Mouse (Mus musculus): ENCODE measurements at regions not wholly inside any gene's neighbourhood (a gene's known extent, or its start where the extent isn't known, plus 50 kb on each side); places are given as distances from the start of the nearest gene placed in this dataset.
A peak's percentile ranks its signal among the peaks of the same experiment; 100 is the strongest.

- Histone ChIP-seq H3K9me3 (ENCODE audit: control insufficient read depth, low read length) (no peaks in the 10 kb centered on the region), H3K4me1 (replicated peaks; ENCODE audit: control insufficient read depth, insufficient read depth, low read length) (peaks cover 30% of the 10 kb centered on the region), H3K4me3 (replicated peaks; ENCODE audit: low read length) (no peak overlapping the region), H3K27me3 (replicated peaks; ENCODE audit: control insufficient read depth, insufficient read depth, low read length) (no peaks in the 10 kb centered on the region), H3K9ac (replicated peaks; ENCODE audit: low read depth, low read length) (no peak overlapping the region; the same call in 1 of the 2 replicates), H3K4me2 (ENCODE audit: low read length) (peak overlapping the region; percentile 1), H3K27ac (ENCODE audit: low read length) (peak overlapping the region; percentile 85), H3K36me3 (ENCODE audit: control insufficient read depth, insufficient read depth) (no peaks in the 10 kb centered on the region)
- 7% methylated on average over 4 of the region's 4 CpGs for WGBS
- ATAC-seq, result peak; percentile 63
These were observed 162.2 kb downstream of the Cmpk2 start for GRCm38 (mm10) chr12:26631111-26631794.

DNA sequence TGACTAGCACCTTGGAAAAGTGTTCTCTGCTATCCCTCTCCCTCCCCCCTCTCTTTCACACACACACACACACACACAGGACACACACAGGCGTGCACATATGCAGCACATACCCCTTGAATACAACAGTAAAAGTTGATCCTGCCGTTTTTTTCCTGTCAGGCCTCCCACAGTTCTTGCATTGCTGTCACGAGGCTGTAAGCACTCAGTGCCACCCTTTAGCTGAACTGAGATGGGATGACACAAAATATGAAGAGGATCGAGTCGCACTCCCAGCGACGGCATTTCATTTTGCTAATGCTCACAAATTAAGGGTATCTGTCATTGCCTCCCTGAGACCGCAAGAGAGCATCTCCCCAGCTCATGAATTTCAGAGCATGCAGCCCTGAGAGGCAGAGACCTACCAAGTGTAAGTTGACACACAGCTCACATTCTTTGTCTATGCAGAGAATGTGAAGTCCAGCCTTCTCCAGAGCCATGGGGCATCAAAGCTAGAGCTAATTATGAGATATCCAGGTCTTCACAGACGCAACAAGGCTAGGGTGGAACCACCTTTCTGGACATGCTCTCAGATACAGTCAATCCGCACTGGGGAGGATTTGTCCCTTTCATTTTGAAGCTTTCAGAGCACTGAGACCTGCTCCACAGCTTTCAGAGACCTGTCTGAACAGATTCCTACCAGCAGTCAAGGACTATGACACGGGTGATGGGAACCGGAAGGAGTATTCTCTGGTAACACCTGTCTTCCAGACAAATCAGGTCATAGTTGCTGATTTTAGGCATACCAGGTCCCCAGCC is 152.3 kb downstream of the Cmpk2 start:
- WGBS, result 49% methylated on average over 12 of the region's 12 CpGs
- H3K4me2 ChIP-seq (ENCODE audit: low read length), result peak overlapping the region; percentile 24
- no peaks in the 10 kb centered on the region for H3K36me3 ChIP-seq (ENCODE audit: control insufficient read depth, insufficient read depth)
- H3K27me3 ChIP-seq (replicated peaks; ENCODE audit: control insufficient read depth, insufficient read depth, low read length), result no peaks in the 10 kb centered on the region
- ATAC-seq, result peak; percentile 85
- H3K4me1 ChIP-seq (replicated peaks; ENCODE audit: control insufficient read depth, insufficient read depth, low read length), result peaks cover 19% of the 10 kb centered on the region
- H3K9me3 ChIP-seq (ENCODE audit: control insufficient read depth, low read length), result no peaks in the 10 kb centered on the region
- no peak overlapping the region for H3K4me3 ChIP-seq (replicated peaks; ENCODE audit: low read length)
- H3K9ac ChIP-seq (replicated peaks; ENCODE audit: low read depth, low read length), result peak overlapping the region; percentile 33
- peak overlapping the region; percentile 94 for H3K27ac ChIP-seq (ENCODE audit: low read length)

DNA sequence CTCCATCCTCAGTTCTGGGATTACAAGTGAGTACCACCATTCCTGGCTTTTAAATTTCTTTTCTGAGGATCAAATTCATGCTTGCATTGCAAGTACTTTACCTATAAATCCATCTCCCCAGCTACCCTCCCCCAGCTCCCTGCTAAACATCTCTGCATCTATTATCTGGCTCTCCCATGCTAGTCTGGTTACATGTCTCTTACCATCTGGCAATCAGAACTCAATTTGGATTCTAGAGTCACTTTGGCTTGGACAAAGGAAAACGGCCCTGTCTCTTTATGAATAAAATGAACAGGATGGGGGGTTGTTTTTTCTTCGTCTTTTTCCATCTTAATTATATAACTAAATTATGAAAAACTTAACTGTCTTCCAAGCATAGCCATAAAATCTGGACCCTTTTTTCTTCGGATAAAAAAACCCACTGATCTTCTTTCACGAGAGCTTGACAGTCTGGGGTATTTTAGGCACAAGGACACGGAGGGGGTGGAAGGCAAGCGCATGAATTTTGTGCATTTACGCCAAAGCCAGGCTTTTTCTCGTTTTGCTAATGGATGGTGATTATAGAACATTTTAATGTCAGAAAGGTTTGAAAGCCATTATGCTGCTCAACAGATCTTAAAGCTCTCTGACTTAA is 151.6 kb downstream of the Cmpk2 start:
- Histone ChIP-seq H3K36me3 (ENCODE audit: control insufficient read depth, insufficient read depth) (no peaks in the 10 kb centered on the region), H3K4me2 (ENCODE audit: low read length) (no peak overlapping the region), H3K9ac (replicated peaks; ENCODE audit: low read depth, low read length) (peak overlapping the region; percentile 33; the same call in 1 of the 2 replicates), H3K4me1 (replicated peaks; ENCODE audit: control insufficient read depth, insufficient read depth, low read length) (peaks cover 19% of the 10 kb centered on the region), H3K4me3 (replicated peaks; ENCODE audit: low read length) (no peak overlapping the region), H3K27ac (ENCODE audit: low read length) (peak overlapping the region; percentile 94), H3K9me3 (ENCODE audit: control insufficient read depth, low read length) (no peaks in the 10 kb centered on the region), H3K27me3 (replicated peaks; ENCODE audit: control insufficient read depth, insufficient read depth, low read length) (no peaks in the 10 kb centered on the region)
- WGBS, result 17% methylated on average over 8 of the region's 8 CpGs
- ATAC-seq, result peak; percentile 73

DNA sequence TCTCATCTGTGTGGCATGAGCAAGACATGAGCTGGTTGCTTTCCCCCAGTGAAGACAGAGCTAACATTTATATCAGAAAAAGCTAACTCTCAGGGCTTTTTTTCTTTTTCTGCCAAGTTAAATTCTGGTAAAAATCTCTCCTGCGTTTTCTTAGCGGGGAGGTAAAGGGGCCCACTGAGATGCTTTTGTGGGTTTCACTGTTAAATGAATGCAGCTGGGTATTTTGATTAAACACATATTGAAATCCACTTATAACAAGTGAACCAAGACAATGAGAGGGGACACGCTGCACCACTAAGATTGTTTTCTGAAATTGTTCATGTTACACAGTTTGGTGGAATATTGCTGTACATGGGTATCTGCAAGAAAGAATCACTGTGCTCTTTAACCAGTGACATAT is 149.0 kb downstream of the Cmpk2 start:
- no peak overlapping the region for H3K4me2 ChIP-seq (ENCODE audit: low read length)
- H3K4me1 ChIP-seq (replicated peaks; ENCODE audit: control insufficient read depth, insufficient read depth, low read length), result peaks cover 26% of the 10 kb centered on the region
- H3K4me3 ChIP-seq (replicated peaks; ENCODE audit: low read length), result no peak overlapping the region
- H3K27ac ChIP-seq (ENCODE audit: low read length), result no peak overlapping the region
- WGBS, result 59% methylated on average over 3 of the region's 3 CpGs
- H3K9me3 ChIP-seq (ENCODE audit: control insufficient read depth, low read length), result no peaks in the 10 kb centered on the region
- H3K9ac ChIP-seq (replicated peaks; ENCODE audit: low read depth, low read length), result no peak overlapping the region
- ATAC-seq, result no peak
- H3K36me3 ChIP-seq (ENCODE audit: control insufficient read depth, insufficient read depth), result no peaks in the 10 kb centered on the region
- no peaks in the 10 kb centered on the region for H3K27me3 ChIP-seq (replicated peaks; ENCODE audit: control insufficient read depth, insufficient read depth, low read length)

DNA sequence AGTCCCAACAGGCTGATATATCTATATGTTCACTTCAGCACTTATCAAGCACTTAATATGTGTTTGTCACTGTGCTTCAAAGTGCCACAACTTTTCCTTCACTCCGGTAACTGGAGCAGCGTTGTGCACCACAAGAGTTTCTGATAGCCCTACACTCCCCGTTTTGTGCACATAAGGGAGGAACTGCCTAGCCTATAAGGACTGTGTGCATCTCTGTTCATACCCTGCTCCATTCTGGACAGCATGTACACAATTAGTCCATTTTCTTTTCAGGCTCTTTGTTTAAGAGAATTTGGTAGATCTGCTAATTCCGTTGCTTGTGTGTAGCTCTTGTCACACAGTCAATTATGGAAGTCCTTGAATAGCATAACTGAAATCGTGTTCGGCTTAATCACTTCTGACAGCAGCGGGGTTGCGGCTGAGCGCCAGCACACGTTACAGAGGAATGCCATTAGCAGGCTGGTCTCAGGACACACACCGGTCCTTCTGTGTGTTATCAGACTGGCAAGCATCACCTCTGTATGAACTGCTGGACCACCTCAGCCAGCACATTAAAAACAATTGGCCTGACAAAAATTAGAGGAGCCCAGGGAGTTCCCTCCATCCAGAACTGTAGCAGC is 144.2 kb downstream of the Cmpk2 start:
- H3K9ac ChIP-seq (replicated peaks; ENCODE audit: low read depth, low read length), result no peak overlapping the region
- no peak overlapping the region; the same call in 1 of the 2 replicates for H3K27ac ChIP-seq (ENCODE audit: low read length)
- 22% methylated on average over 11 of the region's 11 CpGs for WGBS

DNA sequence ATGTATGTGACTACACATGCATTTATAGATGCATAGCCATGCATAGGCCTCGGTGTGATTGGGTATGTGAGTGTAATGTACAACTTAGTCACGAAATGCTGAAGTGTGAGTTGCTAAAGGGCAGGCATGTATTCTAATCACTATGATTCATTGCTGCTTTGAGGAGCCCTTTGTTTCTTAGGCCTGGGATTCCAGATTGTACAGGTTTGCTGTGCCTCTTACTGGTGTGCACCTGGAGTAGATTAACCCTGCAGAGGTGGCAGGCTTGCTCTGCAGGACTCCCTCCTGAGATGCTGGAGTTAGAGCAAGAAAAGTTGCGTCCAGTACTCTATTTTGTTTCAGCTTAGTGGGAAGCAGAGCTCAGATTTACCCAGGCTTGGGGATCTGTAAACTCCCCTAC is 141.1 kb downstream of the Cmpk2 start:
- Histone ChIP-seq H3K9me3 (ENCODE audit: control insufficient read depth, low read length) (no peaks in the 10 kb centered on the region), H3K9ac (replicated peaks; ENCODE audit: low read depth, low read length) (no peak overlapping the region), H3K27ac (ENCODE audit: low read length) (no peak overlapping the region), H3K4me1 (replicated peaks; ENCODE audit: control insufficient read depth, insufficient read depth, low read length) (peaks cover 10% of the 10 kb centered on the region), H3K36me3 (ENCODE audit: control insufficient read depth, insufficient read depth) (no peaks in the 10 kb centered on the region), H3K4me3 (replicated peaks; ENCODE audit: low read length) (no peak overlapping the region), H3K4me2 (ENCODE audit: low read length) (no peak overlapping the region), H3K27me3 (replicated peaks; ENCODE audit: control insufficient read depth, insufficient read depth, low read length) (no peaks in the 10 kb centered on the region)
- no peak for ATAC-seq
- WGBS, result 81% methylated on average over 3 of the region's 3 CpGs

More for the DNA sequence above, 144.2 kb downstream of the Cmpk2 start:
- Histone ChIP-seq H3K36me3 (ENCODE audit: control insufficient read depth, insufficient read depth) (no peaks in the 10 kb centered on the region), H3K9me3 (ENCODE audit: control insufficient read depth, low read length) (no peaks in the 10 kb centered on the region), H3K4me3 (replicated peaks; ENCODE audit: low read length) (no peak overlapping the region), H3K27me3 (replicated peaks; ENCODE audit: control insufficient read depth, insufficient read depth, low read length) (no peaks in the 10 kb centered on the region), H3K4me1 (replicated peaks; ENCODE audit: control insufficient read depth, insufficient read depth, low read length) (peaks cover 10% of the 10 kb centered on the region), H3K4me2 (ENCODE audit: low read length) (0 out of 2 replicates have a peak overlapping the region, but pooled peaks have one; percentile 5)
- ATAC-seq, result peak; percentile 18; the same call in 1 of the 2 replicates

DNA sequence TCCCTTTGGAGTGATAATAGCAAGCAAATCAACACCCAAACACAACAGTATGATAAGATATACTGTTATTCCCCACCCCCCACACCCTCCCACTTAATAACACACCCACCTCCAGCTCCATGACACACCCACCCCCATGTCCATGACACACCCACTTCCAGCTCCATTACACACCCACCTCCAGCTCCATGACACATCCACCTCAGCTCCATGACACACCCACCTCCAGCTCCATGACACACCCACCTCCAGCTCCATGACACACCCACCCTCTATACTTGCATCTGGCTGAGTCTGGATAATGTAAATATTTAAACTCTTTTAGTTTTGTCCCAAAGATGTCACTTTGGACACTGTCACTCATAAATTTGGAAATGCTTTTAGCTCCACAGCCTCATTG is 129.5 kb downstream of the Cmpk2 start:
- Histone ChIP-seq H3K27ac (ENCODE audit: low read length) (no peak overlapping the region), H3K36me3 (ENCODE audit: control insufficient read depth, insufficient read depth) (no peaks in the 10 kb centered on the region), H3K27me3 (replicated peaks; ENCODE audit: control insufficient read depth, insufficient read depth, low read length) (no peaks in the 10 kb centered on the region), H3K4me1 (replicated peaks; ENCODE audit: control insufficient read depth, insufficient read depth, low read length) (no peaks in the 10 kb centered on the region), H3K9me3 (ENCODE audit: control insufficient read depth, low read length) (no peaks in the 10 kb centered on the region), H3K4me3 (replicated peaks; ENCODE audit: low read length) (no peak overlapping the region), H3K4me2 (ENCODE audit: low read length) (no peak overlapping the region), H3K9ac (replicated peaks; ENCODE audit: low read depth, low read length) (no peak overlapping the region)
- no peak for ATAC-seq

DNA sequence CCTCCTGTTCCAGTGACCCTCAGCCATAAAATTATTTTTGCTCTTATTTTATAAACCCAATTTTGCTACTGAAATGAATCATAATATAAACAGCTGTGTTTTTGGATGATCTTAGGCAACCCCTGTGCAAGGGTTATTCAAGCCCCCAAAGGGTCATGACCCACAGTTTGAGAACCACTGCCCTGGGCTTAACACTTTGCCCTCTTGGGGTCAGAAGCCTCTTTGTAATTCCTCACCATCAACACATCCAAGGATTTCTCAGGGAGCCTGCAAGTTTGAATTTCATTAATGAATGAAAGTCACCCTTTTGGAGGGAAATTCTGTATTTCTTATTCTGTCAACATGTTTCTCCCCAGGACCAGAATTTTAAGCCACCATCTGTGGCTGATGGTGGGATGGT is 123.1 kb downstream of the Cmpk2 start:
- no peak overlapping the region for H3K4me2 ChIP-seq (ENCODE audit: low read length)
- no peaks in the 10 kb centered on the region for H3K27me3 ChIP-seq (replicated peaks; ENCODE audit: control insufficient read depth, insufficient read depth, low read length)
- no peak overlapping the region for H3K9ac ChIP-seq (replicated peaks; ENCODE audit: low read depth, low read length)
- no peak overlapping the region for H3K27ac ChIP-seq (ENCODE audit: low read length)
- H3K36me3 ChIP-seq (ENCODE audit: control insufficient read depth, insufficient read depth), result no peaks in the 10 kb centered on the region
- no peaks in the 10 kb centered on the region for H3K9me3 ChIP-seq (ENCODE audit: control insufficient read depth, low read length)
- H3K4me3 ChIP-seq (replicated peaks; ENCODE audit: low read length), result no peak overlapping the region
- no peak for ATAC-seq
- peaks cover 3% of the 10 kb centered on the region for H3K4me1 ChIP-seq (replicated peaks; ENCODE audit: control insufficient read depth, insufficient read depth, low read length)

DNA sequence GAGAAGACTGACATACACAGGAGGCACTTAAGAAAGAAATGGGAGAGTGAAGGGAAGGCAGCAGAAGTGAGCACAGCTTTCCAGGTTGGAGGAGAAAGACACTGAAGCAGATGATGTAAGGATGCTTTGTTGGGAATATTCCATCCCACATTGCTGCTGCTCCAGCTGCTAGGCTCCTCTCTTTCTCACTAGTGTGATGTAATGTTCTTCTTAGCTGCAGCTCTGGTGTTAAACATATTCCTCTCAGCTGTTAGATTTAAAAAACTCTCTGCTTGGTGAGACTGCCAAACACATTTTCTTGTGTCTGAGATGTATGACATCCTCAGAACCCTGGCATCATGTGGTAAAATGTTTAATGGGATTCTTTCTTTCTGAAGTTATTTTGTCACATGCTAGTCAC is 120.1 kb downstream of the Cmpk2 start:
- Histone ChIP-seq H3K27me3 (replicated peaks; ENCODE audit: control insufficient read depth, insufficient read depth, low read length) (no peaks in the 10 kb centered on the region), H3K36me3 (ENCODE audit: control insufficient read depth, insufficient read depth) (no peaks in the 10 kb centered on the region), H3K9me3 (ENCODE audit: control insufficient read depth, low read length) (no peaks in the 10 kb centered on the region), H3K4me3 (replicated peaks; ENCODE audit: low read length) (no peak overlapping the region), H3K4me1 (replicated peaks; ENCODE audit: control insufficient read depth, insufficient read depth, low read length) (peaks cover 3% of the 10 kb centered on the region), H3K27ac (ENCODE audit: low read length) (peak overlapping the region; percentile 39), H3K9ac (replicated peaks; ENCODE audit: low read depth, low read length) (no peak overlapping the region), H3K4me2 (ENCODE audit: low read length) (no peak overlapping the region)
- ATAC-seq, result peak; percentile 28; the same call in 1 of the 2 replicates

Measured in forebrain, embryonic 16.5 days (tissue).